Mouse (Mus musculus) liver, embryonic 14.5 days (tissue): ENCODE results near the gene Tars2.

ENCODE experiments used
- CTCF ChIP-seq: IDR thresholded peaks from 2 replicates; pipeline ENCODE4 v1.5.1; 2016; ENCODE audit warnings: antibody characterized with exemption, low read depth, control low read depth
- EP300 ChIP-seq: IDR thresholded peaks from 2 replicates; pipeline ENCODE4 v1.6.1; 2016; ENCODE audit warnings: antibody characterized with exemption, low read depth

DNA sequence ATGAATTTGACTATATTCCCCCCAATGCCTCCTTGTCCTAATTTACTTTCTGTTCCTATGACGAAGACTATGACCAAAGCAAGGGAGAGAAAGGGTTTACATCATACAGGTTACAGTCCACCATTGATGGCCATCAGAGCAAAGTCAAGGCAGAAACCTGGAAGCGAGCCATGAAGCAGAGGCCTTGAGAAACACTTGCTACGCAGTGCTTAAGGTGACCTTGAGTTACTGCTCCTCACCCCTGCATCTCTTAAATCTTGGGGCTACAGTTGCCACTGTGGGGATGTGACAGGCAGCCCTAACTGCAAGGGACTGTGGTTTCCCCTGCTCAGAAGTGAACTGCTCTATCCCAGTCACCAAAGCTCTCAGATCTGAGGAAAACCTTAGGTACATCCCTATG lies 56.7 kb downstream of the Tars2 start:
- TF ChIP-seq CTCF (no peak), EP300 (no peak)
